Mouse (Mus musculus) intestine, embryonic 16.5 days (tissue): ENCODE results near the gene Fgd1. TPM values are rescaled to one million over a fixed set of nuclear protein-coding genes. Genes with fewer than 3 reads are reported as not detected.

Source experiments
- ATAC-seq: fragments of 200-750 bp; cut with Nextera tagmentation; 2 replicates; pipeline ENCODE4 v1.8.0; 2017; ENCODE audit warnings: moderate TSS enrichment, moderate library complexity
- H3K27ac ChIP-seq: fragments of 300-500 bp; sonication (generic); 2 replicates; pipeline ENCODE4 v1.5.1; 2014; ENCODE audit warnings: mild to moderate bottlenecking, low read length
- H3K27me3 ChIP-seq: fragments of 300-500 bp; sonication (generic); replicated peaks from 2 replicates; pipeline ENCODE4 v1.6.1; 2014; ENCODE audit warnings: low read length, control low read depth, mixed read lengths; ENCODE audit not compliant: control insufficient read depth, insufficient read depth
- H3K36me3 ChIP-seq: fragments of 300-500 bp; sonication (generic); 2 replicates; pipeline ENCODE4 v1.6.1; 2014; ENCODE audit warnings: low read length, control low read depth; ENCODE audit not compliant: control insufficient read depth, insufficient read depth
- H3K4me1 ChIP-seq: fragments of 300-500 bp; sonication (generic); 2 replicates; pipeline ENCODE4 v1.6.1; 2014; ENCODE audit warnings: low read length, control low read depth, mixed read lengths; ENCODE audit not compliant: control insufficient read depth, insufficient read depth
- H3K4me2 ChIP-seq: fragments of 300-500 bp; sonication (generic); 2 replicates; pipeline ENCODE4 v1.6.1; 2014; ENCODE audit warnings: low read depth, low read length, control low read depth
- H3K4me3 ChIP-seq: fragments of 300-500 bp; sonication (generic); 2 replicates; pipeline ENCODE4 v1.5.1; 2014; ENCODE audit warnings: mild to moderate bottlenecking, low read length
- H3K9ac ChIP-seq: fragments of 300-500 bp; sonication (generic); 2 replicates; pipeline ENCODE4 v1.6.1; 2014; ENCODE audit warnings: low read depth, low read length
- H3K9me3 ChIP-seq: fragments of 300-500 bp; sonication (generic); 2 replicates; pipeline ENCODE4 v1.6.1; 2016; ENCODE audit warnings: low read length, control low read depth; ENCODE audit not compliant: control insufficient read depth
- WGBS: fragments of 180-500 bp; shearing (Covaris S2); extraction: QIAGEN DNeasy Blood & Tissue Kit; methylation state at CpG from one replicate; pipeline ENCODE4 v1.1.7; 2014; 5-methylcytosine and 5-hydroxymethylcytosine counted together
- polyA plus RNA-seq: library from polyadenylated mRNA; unstranded; fragments of >200 nt; fragmentation: Nextera tagmentation; extraction: Ambion mirVana; gene quantifications from 2 replicates; pipeline ENCODE4 v1.2.1, GENCODE M21; 2015

Gene Fgd1
- polyA plus RNA-seq, 1 experiment from 2014 or later, result 5.3 TPM

GRCm38 (mm10) chrX:151130493-151130892 lies 84.5 kb downstream of the Fgd1 start:
- no peak overlapping the region for H3K4me3 ChIP-seq
- no peaks in the 10 kb centered on the region for H3K27me3 ChIP-seq
- H3K27ac ChIP-seq, result no peak overlapping the region
- H3K4me1 ChIP-seq, result no peaks in the 10 kb centered on the region
- H3K9ac ChIP-seq, result no peak overlapping the region
- H3K4me2 ChIP-seq, result no peak overlapping the region
- 93% methylated on average over 3 of the region's 3 CpGs for WGBS
- H3K36me3 ChIP-seq, result no peaks in the 10 kb centered on the region
- no peaks in the 10 kb centered on the region for H3K9me3 ChIP-seq
- ATAC-seq, result no peak

GRCm38 (mm10) chrX:151132785-151133184 lies 86.8 kb downstream of the Fgd1 start:
- no peak overlapping the region for H3K4me2 ChIP-seq
- no peak overlapping the region for H3K4me3 ChIP-seq
- no peak overlapping the region for H3K27ac ChIP-seq
- H3K9ac ChIP-seq, result no peak overlapping the region
- 31% methylated on average over 10 of the region's 10 CpGs for WGBS
- no peaks in the 10 kb centered on the region for H3K4me1 ChIP-seq
- H3K27me3 ChIP-seq, result no peaks in the 10 kb centered on the region
- H3K9me3 ChIP-seq, result no peaks in the 10 kb centered on the region
- ATAC-seq, result no peak
- no peaks in the 10 kb centered on the region for H3K36me3 ChIP-seq

Other genes with a start within 250 kb of the Fgd1 start
- 299 and 322 TPM in 2 replicates for gene Maged2, start 231.8 kb upstream of the Fgd1 start, polyA plus RNA-seq
- gene Gnl3l, start 28.8 kb upstream of the Fgd1 start, polyA plus RNA-seq, result 20.7 and 21.1 TPM in 2 replicates
- gene Tsr2, start 50.4 kb downstream of the Fgd1 start, polyA plus RNA-seq, result 26.3 and 32.6 TPM in 2 replicates
- 0.34 and 0.60 TPM in 2 replicates for gene Wnk3, start 151.9 kb downstream of the Fgd1 start, polyA plus RNA-seq